Mouse (Mus musculus): Measurements from ENCODE around the gene Bin2. TPM values are rescaled to one million over a fixed set of nuclear protein-coding genes. Genes with fewer than 3 reads are reported as not detected.

Bin2 gene
- polyA plus RNA-seq, 1 experiment = 101 TPM

GRCm38 (mm10) chr15:100642451-100642850 is 26.9 kb downstream of the Bin2 start:
- Histone ChIP-seq H3K27ac (ENCODE audit: insufficient read depth, low read length) (no peak overlapping the region), H3K36me3 (ENCODE audit: control insufficient read depth, insufficient read depth, low read length) (peaks cover 46% of the 10 kb centered on the region), H3K4me3 (ENCODE audit: extremely low read depth, insufficient read depth, insufficient read length) (no peak overlapping the region), H3K27me3 (ENCODE audit: control insufficient read depth, insufficient read depth, low read length) (no peaks in the 10 kb centered on the region), H3K4me1 (ENCODE audit: control insufficient read depth, insufficient read depth, insufficient read length) (no peaks in the 10 kb centered on the region; the same call in 1 of the 2 replicates)
- DNase-seq (ENCODE audit: low read depth in 1 of 2, low spot score in 2 of 2) = no peak
- TF ChIP-seq POLR2A (IDR thresholded peaks at IDR 0.05; ENCODE audit: low read depth, low read length) (no peak), CTCF (IDR thresholded peaks at IDR 0.05; ENCODE audit: extremely low read depth, insufficient read depth, insufficient read length, insufficient replicate concordance) (no peak)
- 92% methylated on average over 7 of the region's 7 CpGs for WGBS

- no peak for TF ChIP-seq CTCF (IDR thresholded peaks at IDR 0.05; ENCODE audit: extremely low read depth, insufficient read depth, insufficient read length, insufficient replicate concordance)
- TF ChIP-seq POLR2A (IDR thresholded peaks at IDR 0.05; ENCODE audit: low read depth, low read length) = no peak
- WGBS = 82% methylated on average over 12 of the region's 16 CpGs
- peaks cover 41% of the 10 kb centered on the region for H3K36me3 ChIP-seq (ENCODE audit: control insufficient read depth, insufficient read depth, low read length)
- no peak overlapping the region for H3K4me3 ChIP-seq (ENCODE audit: extremely low read depth, insufficient read depth, insufficient read length)
- H3K27me3 ChIP-seq (ENCODE audit: control insufficient read depth, insufficient read depth, low read length) = 0 out of 2 replicates have a peak, but pooled peaks cover 4% of the 10 kb centered on the region
- H3K4me1 ChIP-seq (ENCODE audit: control insufficient read depth, insufficient read depth, insufficient read length) = no peaks in the 10 kb centered on the region; the same call in none of the 2 replicates
- no peak for DNase-seq (ENCODE audit: low read depth in 1 of 2, low spot score in 2 of 2)
- H3K27ac ChIP-seq (ENCODE audit: insufficient read depth, low read length) = no peak overlapping the region
These were observed 28.0 kb downstream of the Bin2 start for GRCm38 (mm10) chr15:100641226-100641810.

- Histone ChIP-seq H3K27me3 (ENCODE audit: control insufficient read depth, insufficient read depth, low read length) (0 out of 2 replicates have a peak, but pooled peaks cover 5% of the 10 kb centered on the region), H3K27ac (ENCODE audit: insufficient read depth, low read length) (no peak overlapping the region), H3K4me1 (ENCODE audit: control insufficient read depth, insufficient read depth, insufficient read length) (peaks cover 2% of the 10 kb centered on the region), H3K4me3 (ENCODE audit: extremely low read depth, insufficient read depth, insufficient read length) (no peak overlapping the region), H3K36me3 (ENCODE audit: control insufficient read depth, insufficient read depth, low read length) (peaks cover 32% of the 10 kb centered on the region)
- WGBS = 83% methylated on average over 16 of the region's 16 CpGs
- DNase-seq (ENCODE audit: low read depth in 1 of 2, low spot score in 2 of 2) = no peak
- no peak for TF ChIP-seq POLR2A (IDR thresholded peaks at IDR 0.05; ENCODE audit: low read depth, low read length)
- TF ChIP-seq CTCF (IDR thresholded peaks at IDR 0.05; ENCODE audit: extremely low read depth, insufficient read depth, insufficient read length, insufficient replicate concordance) = no peak
These were observed 29.2 kb downstream of the Bin2 start for GRCm38 (mm10) chr15:100639972-100640750.

- no peak overlapping the region; the same call in 1 of the 2 replicates for H3K4me3 ChIP-seq (ENCODE audit: extremely low read depth, insufficient read depth, insufficient read length)
- H3K27me3 ChIP-seq (ENCODE audit: control insufficient read depth, insufficient read depth, low read length) = 0 out of 2 replicates have a peak, but pooled peaks cover 5% of the 10 kb centered on the region
- DNase-seq (ENCODE audit: low read depth in 1 of 2, low spot score in 2 of 2) = peak in 1 of 2 experiments; percentile 59
- H3K4me1 ChIP-seq (ENCODE audit: control insufficient read depth, insufficient read depth, insufficient read length) = peaks cover 9% of the 10 kb centered on the region
- no peak overlapping the region for H3K27ac ChIP-seq (ENCODE audit: insufficient read depth, low read length)
- WGBS = 12% methylated on average over 6 of the region's 6 CpGs
- peak; percentile 41; the same call in 1 of the 2 replicates for TF ChIP-seq CTCF (IDR thresholded peaks at IDR 0.05; ENCODE audit: extremely low read depth, insufficient read depth, insufficient read length, insufficient replicate concordance)
- TF ChIP-seq POLR2A (IDR thresholded peaks at IDR 0.05; ENCODE audit: low read depth, low read length) = no peak
- H3K36me3 ChIP-seq (ENCODE audit: control insufficient read depth, insufficient read depth, low read length) = peaks cover 14% of the 10 kb centered on the region
These were observed 31.7 kb downstream of the Bin2 start for GRCm38 (mm10) chr15:100637661-100638060.

- 1% methylated on average over 77 of the region's 77 CpGs for WGBS
- Histone ChIP-seq H3K4me3 (ENCODE audit: extremely low read depth, insufficient read depth, insufficient read length) (peak within 1 kb of the TSS; percentile 63), H3K36me3 (ENCODE audit: control insufficient read depth, insufficient read depth, low read length) (peaks cover 10% of the 10 kb centered on the region), H3K4me1 (ENCODE audit: control insufficient read depth, insufficient read depth, insufficient read length) (peaks cover 15% of the 10 kb centered on the region), H3K27me3 (ENCODE audit: control insufficient read depth, insufficient read depth, low read length) (0 out of 2 replicates have a peak, but pooled peaks cover 5% of the 10 kb centered on the region), H3K27ac (ENCODE audit: insufficient read depth, low read length) (peak within 1 kb of the TSS; percentile 64)
- peak in 1 of 2 experiments; percentile 44 for DNase-seq (ENCODE audit: low read depth in 1 of 2, low spot score in 2 of 2)
- no peak for TF ChIP-seq POLR2A (IDR thresholded peaks at IDR 0.05; ENCODE audit: low read depth, low read length)
- no peak for TF ChIP-seq CTCF (IDR thresholded peaks at IDR 0.05; ENCODE audit: extremely low read depth, insufficient read depth, insufficient read length, insufficient replicate concordance)
These were observed 32.5 kb downstream of the Bin2 start, which contains the start of gene Smagp for GRCm38 (mm10) chr15:100636700-100637501. Gene Smagp (minus strand): TSS chr15:100636940.
